Mouse (Mus musculus) embryo, embryonic 10 days (tissue): ENCODE measurements around the gene Pglyrp4.
"Not testable (repeated sequence)": the region's sequence is repeated elsewhere in the genome, so short reads cannot be mapped to it uniquely, and the experiment has no call there.

ENCODE experiments used
- DNase-seq: peaks from one replicate; pipeline ENCODE4 v3.0.0-alpha.2; 2015; ENCODE audit warnings: low spot score

Pglyrp4 gene

DNA sequence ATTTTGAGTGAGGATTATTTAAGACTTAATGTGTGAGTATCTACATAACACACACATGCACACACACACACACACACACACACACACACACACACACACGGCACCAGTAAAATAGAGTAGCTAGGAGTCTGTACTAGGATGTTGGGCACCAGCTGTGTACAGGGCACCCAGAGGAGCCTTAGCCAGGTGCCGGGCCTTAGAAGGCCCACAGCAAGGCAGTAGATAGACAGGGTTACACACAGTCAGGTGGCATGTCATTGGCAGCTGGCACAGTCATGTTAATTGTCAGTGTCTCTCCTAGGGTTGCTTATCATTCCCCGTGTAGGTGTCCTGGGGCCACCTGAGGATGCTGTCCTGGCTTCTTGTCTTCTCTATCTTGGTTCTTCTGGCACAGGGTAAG, at the start of gene Pglyrp4:
TSS of gene Pglyrp4 (plus strand) at position 301 of the 400 bp plus-strand sequence.
- DNase-seq, result no peak

- DNase-seq, result no peak
These were observed 48.0 kb upstream of the Pglyrp4 start for GRCm38 (mm10) chr3:90678656-90679055.

DNA sequence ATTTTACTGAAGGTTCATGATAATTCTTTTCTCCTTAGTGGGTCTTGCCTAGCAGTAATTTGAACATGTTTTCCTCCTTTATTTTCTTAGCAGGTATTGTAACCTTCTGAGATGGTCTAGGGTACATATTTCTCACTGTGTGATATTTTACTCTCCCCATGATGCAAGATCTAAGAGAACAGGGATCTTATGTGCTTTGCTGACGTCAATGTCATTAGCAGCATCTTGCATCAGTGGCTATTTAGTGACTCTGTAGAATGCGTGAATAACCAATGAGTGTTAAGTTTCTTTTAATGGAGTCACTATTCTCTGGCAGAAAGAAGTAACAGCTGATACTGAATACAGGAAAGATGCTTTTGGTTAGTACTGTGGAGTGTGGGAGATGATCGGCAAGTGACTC, 42.8 kb upstream of the Pglyrp4 start:
- DNase-seq, result no peak

DNA sequence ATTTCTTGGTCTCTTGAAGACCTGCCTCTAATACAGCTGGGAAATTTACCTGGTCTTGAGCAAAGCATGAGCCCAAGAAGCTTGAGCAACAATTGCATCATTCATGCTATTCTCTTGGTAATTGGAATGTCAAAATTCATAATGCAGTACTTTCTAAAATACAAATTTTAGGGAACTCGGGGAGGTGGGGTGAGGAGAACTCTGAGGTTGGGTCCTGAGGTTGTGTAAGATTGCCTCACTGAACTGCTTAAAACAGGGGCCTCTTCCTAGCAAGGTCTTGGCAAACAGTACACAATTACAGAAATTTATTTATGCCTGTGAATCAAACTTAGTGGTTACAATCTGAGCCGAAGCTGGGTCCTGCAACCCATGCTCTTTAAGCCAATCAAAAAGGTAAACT, 39.9 kb upstream of the Pglyrp4 start:
- DNase-seq, result no peak

- no peak for DNase-seq
These were observed 33.2 kb upstream of the Pglyrp4 start for GRCm38 (mm10) chr3:90693496-90693895.

- no peak for DNase-seq
These were observed 31.1 kb upstream of the Pglyrp4 start, which contains the start of gene S100a9 for GRCm38 (mm10) chr3:90695613-90696012. Gene S100a9 (minus strand): TSS chr3:90695721.

GRCm38 (mm10) chr3:90702244-90702643, 24.5 kb upstream of the Pglyrp4 start:
- DNase-seq, result no peak

DNA sequence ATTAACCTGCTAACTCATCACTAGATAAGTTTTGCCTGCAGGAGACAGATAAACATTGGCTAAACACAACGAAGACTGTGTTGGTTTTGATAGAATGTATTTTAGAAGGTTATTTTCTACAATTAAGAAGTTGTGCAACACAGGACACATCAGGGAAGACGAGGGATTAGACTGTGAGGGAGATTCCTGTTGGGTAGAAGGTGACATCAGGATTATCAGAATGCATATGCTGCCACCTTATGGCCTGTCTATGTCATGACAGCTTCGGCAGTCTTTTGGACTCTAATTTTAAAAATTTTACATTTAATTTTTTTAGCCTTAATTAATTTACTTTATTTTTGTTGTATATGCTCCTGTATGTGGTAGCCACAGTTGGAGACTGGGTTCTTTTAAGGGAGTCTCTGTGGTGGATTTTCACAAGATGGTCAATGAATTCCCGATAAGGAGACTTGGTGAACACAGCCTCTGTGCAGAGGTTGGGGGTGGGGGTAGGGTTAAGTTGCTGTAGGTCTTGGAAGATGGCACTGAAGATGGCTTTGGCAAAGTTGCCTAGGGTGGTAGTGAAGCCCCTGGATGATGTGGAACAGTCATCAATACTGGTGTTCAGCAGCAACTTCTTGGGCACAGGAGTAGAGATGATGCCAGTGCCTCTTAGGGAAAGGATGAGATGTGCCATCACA, 18.0 kb upstream of the Pglyrp4 start:
- DNase-seq, result peak; percentile 63

GRCm38 (mm10) chr3:90709591-90710460, 16.9 kb upstream of the Pglyrp4 start:
- DNase-seq, result peak; percentile 91

GRCm38 (mm10) chr3:90749658-90750057, 23.0 kb downstream of the Pglyrp4 start:
- no peak for DNase-seq

- DNase-seq, result not testable (repeated sequence)
These were observed 51.1 kb downstream of the Pglyrp4 start, which contains the start of gene Gm5849 for GRCm38 (mm10) chr3:90777776-90778175. Gene Gm5849 (minus strand): TSS chr3:90777876.
